Mouse (Mus musculus): ENCODE measurements around the gene Cox4i2. TPM values are rescaled to one million over a fixed set of nuclear protein-coding genes. Genes with fewer than 3 reads are reported as not detected.

Cox4i2 gene
- 2.8 and 3.7 TPM in 2 replicates for polyA plus RNA-seq (2014; fragmentation: Nextera tagmentation; extraction: Ambion mirVana)

- Histone ChIP-seq H3K27me3 (ENCODE audit: control insufficient read depth, insufficient read depth, low read length) (no peaks in the 10 kb centered on the region; the same call in none of the 2 replicates), H3K36me3 (ENCODE audit: control insufficient read depth, insufficient read depth, low read length) (no peaks in the 10 kb centered on the region), H3K4me3 (ENCODE audit: low read depth, low read length) (peak within 1 kb of the TSS; percentile 11; the same call in 1 of the 2 replicates), H3K9me3 (ENCODE audit: control insufficient read depth, low read length) (no peaks in the 10 kb centered on the region), H3K27ac (ENCODE audit: low read depth, low read length) (no peak within 1 kb of the TSS), H3K4me2 (peak within 1 kb of the TSS; percentile 29), H3K4me1 (ENCODE audit: control insufficient read depth, insufficient read depth, low read length) (peaks cover 6% of the 10 kb centered on the region; the same call in 1 of the 2 replicates), H3K9ac (ENCODE audit: low read length) (peak within 1 kb of the TSS; percentile 35)
- DNase-seq (ENCODE audit: low spot score, missing footprints), result no peak
- ATAC-seq (ENCODE audit: low FRiP score), result peak; percentile 30; the same call in 1 of the 2 replicates
- WGBS, result 4% methylated on average over 30 of the region's 30 CpGs
Observed at GRCm38 (mm10) chr2:152753944-152754711, at the start of gene Cox4i2. Gene Cox4i2, plus strand, starts transcription at chr2:152754173.

DNA sequence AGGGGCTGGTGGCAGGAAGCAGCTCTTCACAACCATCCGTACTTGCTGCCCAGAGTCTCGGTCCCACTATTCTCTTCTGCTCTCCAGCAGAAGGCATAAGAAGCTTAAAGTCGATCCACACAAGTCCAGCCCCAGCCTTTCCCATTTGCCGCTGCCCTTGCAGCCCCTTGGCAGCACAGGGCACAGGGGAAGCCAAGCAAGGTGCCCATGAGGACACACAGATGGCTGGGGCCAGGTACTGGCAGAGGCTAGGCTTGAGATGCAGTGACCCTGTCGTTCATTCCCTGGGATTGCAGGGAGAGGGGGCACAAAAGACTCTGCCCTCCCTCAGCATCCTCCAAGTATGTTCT, 49.7 kb upstream of the Cox4i2 start:
- Histone ChIP-seq H3K27ac (ENCODE audit: low read depth, low read length) (no peak overlapping the region), H3K4me2 (no peak overlapping the region), H3K9ac (ENCODE audit: low read length) (no peak overlapping the region), H3K4me3 (ENCODE audit: low read depth, low read length) (no peak overlapping the region), H3K9me3 (ENCODE audit: control insufficient read depth, low read length) (no peaks in the 10 kb centered on the region), H3K27me3 (ENCODE audit: control insufficient read depth, insufficient read depth, low read length) (no peaks in the 10 kb centered on the region), H3K36me3 (ENCODE audit: control insufficient read depth, insufficient read depth, low read length) (peaks cover 35% of the 10 kb centered on the region), H3K4me1 (ENCODE audit: control insufficient read depth, insufficient read depth, low read length) (peaks cover 12% of the 10 kb centered on the region)
- no peak for ATAC-seq (ENCODE audit: low FRiP score)
- 85% methylated on average over 5 of the region's 5 CpGs for WGBS
- no peak for DNase-seq (ENCODE audit: low spot score, missing footprints)

- Histone ChIP-seq H3K27ac (ENCODE audit: low read depth, low read length) (no peak overlapping the region), H3K9me3 (ENCODE audit: control insufficient read depth, low read length) (no peaks in the 10 kb centered on the region), H3K4me3 (ENCODE audit: low read depth, low read length) (no peak overlapping the region), H3K27me3 (ENCODE audit: control insufficient read depth, insufficient read depth, low read length) (no peaks in the 10 kb centered on the region), H3K9ac (ENCODE audit: low read length) (no peak overlapping the region), H3K4me1 (ENCODE audit: control insufficient read depth, insufficient read depth, low read length) (peaks cover 12% of the 10 kb centered on the region), H3K36me3 (ENCODE audit: control insufficient read depth, insufficient read depth, low read length) (peaks cover 34% of the 10 kb centered on the region), H3K4me2 (no peak overlapping the region)
- ATAC-seq (ENCODE audit: low FRiP score), result no peak
- no peak for DNase-seq (ENCODE audit: low spot score, missing footprints)
- WGBS, result 90% methylated on average over 14 of the region's 14 CpGs
Observed at GRCm38 (mm10) chr2:152704811-152705370, 49.1 kb upstream of the Cox4i2 start.

DNA sequence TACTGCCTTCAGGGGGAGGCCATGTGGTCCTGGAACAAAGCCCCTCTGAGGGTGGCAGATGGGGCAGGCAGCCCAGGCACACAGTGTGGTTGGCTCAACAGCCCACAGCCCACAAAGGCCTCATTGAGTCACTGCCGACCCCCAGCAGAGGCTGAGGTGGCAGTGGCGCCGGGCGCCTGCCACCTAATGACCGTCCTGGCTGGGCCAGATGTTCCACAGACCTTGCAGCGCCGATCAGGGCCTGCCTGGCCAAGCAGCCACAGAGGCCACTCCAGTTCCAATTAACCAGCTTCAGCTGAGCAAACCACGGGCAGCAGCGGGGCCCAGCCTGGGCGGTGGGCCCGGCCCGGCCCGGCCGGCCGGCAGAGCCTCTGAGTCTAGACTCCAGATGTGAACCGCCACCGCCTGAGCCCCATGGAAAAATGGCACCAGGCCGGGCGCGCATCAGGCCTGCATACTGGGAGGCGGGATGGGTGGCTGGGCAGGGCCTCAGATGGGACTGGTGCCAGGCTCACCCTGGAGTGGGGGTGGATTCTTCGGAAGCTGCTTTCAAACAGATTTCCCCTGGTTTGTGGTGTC, 47.9 kb upstream of the Cox4i2 start:
- peaks cover 12% of the 10 kb centered on the region for H3K4me1 ChIP-seq (ENCODE audit: control insufficient read depth, insufficient read depth, low read length)
- peaks cover 22% of the 10 kb centered on the region for H3K36me3 ChIP-seq (ENCODE audit: control insufficient read depth, insufficient read depth, low read length)
- H3K4me3 ChIP-seq (ENCODE audit: low read depth, low read length), result no peak overlapping the region
- no peaks in the 10 kb centered on the region for H3K9me3 ChIP-seq (ENCODE audit: control insufficient read depth, low read length)
- DNase-seq (ENCODE audit: low spot score, missing footprints), result no peak
- no peaks in the 10 kb centered on the region for H3K27me3 ChIP-seq (ENCODE audit: control insufficient read depth, insufficient read depth, low read length)
- H3K9ac ChIP-seq (ENCODE audit: low read length), result peak overlapping the region; percentile 24; the same call in 1 of the 2 replicates
- WGBS, result 80% methylated on average over 22 of the region's 22 CpGs
- H3K4me2 ChIP-seq, result no peak overlapping the region
- ATAC-seq (ENCODE audit: low FRiP score), result 0 out of 2 replicates have a peak, but pooled peaks have one; percentile 19
- 0 out of 2 replicates have a peak overlapping the region, but pooled peaks have one; percentile 25 for H3K27ac ChIP-seq (ENCODE audit: low read depth, low read length)

- Histone ChIP-seq H3K27ac (ENCODE audit: low read depth, low read length) (peak overlapping the region; percentile 65), H3K27me3 (ENCODE audit: control insufficient read depth, insufficient read depth, low read length) (no peaks in the 10 kb centered on the region), H3K4me1 (ENCODE audit: control insufficient read depth, insufficient read depth, low read length) (peaks cover 12% of the 10 kb centered on the region), H3K9me3 (ENCODE audit: control insufficient read depth, low read length) (no peaks in the 10 kb centered on the region), H3K4me2 (peak overlapping the region; percentile 67), H3K9ac (ENCODE audit: low read length) (peak overlapping the region; percentile 76), H3K4me3 (ENCODE audit: low read depth, low read length) (peak overlapping the region; percentile 43), H3K36me3 (ENCODE audit: control insufficient read depth, insufficient read depth, low read length) (peaks cover 14% of the 10 kb centered on the region)
- 37% methylated on average over 7 of the region's 7 CpGs for WGBS
- peak; percentile 89 for DNase-seq (ENCODE audit: low spot score, missing footprints)
- no peak; the same call in 1 of the 2 replicates for ATAC-seq (ENCODE audit: low FRiP score)
Observed at GRCm38 (mm10) chr2:152707186-152707585, 46.8 kb upstream of the Cox4i2 start.

DNA sequence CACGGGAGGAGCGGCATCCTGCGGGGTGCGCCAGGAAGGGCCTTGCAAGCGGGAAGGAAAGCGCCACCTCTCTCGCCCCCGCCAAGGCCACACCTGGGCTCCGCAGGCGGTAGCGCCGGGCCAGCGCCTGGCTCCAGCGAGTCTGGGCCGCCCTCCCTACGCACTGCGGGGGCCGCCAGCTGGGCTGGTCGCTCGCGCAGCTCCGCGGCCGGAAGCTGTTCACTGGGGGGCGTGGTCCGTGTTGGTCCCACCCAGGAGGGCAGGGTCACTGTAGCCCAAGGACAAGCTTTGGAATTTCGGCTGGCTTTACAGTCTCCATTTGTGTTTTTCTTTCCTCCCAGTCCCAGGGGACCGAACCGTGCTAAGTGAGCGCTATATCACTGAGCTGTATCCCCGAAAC, 46.3 kb upstream of the Cox4i2 start:
- Histone ChIP-seq H3K4me1 (ENCODE audit: control insufficient read depth, insufficient read depth, low read length) (peaks cover 12% of the 10 kb centered on the region), H3K4me2 (peak overlapping the region; percentile 67), H3K27ac (ENCODE audit: low read depth, low read length) (peak overlapping the region; percentile 65), H3K4me3 (ENCODE audit: low read depth, low read length) (peak overlapping the region; percentile 43), H3K27me3 (ENCODE audit: control insufficient read depth, insufficient read depth, low read length) (no peaks in the 10 kb centered on the region), H3K9me3 (ENCODE audit: control insufficient read depth, low read length) (no peaks in the 10 kb centered on the region), H3K9ac (ENCODE audit: low read length) (peak overlapping the region; percentile 76), H3K36me3 (ENCODE audit: control insufficient read depth, insufficient read depth, low read length) (peaks cover 11% of the 10 kb centered on the region)
- DNase-seq (ENCODE audit: low spot score, missing footprints), result peak; percentile 96
- ATAC-seq (ENCODE audit: low FRiP score), result peak; percentile 94
- WGBS, result 11% methylated on average over 30 of the region's 31 CpGs

DNA sequence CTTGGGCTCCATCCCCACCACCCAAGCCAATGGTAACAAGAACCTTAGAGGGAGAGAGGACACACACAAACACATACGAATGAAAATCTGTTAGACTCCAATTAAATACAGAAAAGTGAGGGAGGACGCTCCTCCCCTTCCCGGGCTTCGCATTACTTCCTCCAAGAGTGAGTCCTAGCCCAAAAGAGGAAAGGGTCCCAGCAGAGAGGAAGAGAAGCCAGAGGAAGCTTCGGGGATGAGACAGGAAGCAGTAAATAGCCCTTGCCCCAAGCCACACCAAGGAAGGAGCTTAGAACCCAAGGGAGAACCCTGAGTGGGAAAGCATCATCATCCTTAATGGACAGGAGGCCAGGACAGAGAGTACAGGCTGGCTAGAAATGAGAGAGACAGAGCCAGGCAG, 44.9 kb upstream of the Cox4i2 start:
- ATAC-seq (ENCODE audit: low FRiP score), result no peak

DNA sequence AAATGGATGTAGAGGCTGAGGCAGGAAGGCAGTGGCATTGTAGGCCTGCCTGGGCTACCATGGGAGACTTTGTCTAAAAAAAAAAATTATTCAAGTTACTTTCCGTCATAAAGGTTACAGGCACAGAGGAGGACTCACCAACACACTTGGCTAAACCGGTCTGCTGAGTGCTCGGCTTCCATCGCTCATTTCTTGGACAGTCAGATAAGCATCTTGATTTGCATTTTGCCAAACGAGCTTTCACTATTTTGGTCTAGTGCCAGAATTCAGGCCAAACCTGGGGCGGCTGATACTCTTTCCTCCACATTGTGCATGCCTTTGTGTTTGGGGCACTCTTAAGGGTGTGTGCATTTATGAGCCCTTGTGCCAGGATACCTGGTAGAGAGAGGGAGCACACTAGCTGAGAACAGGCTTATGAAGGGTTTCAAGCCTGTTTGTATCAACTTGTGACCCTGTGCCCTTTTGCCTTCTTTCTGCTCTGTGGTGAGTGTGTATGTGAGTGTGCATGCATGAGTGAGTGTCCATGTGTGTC, 37.7 kb upstream of the Cox4i2 start:
- H3K27me3 ChIP-seq (ENCODE audit: control insufficient read depth, insufficient read depth, low read length), result no peaks in the 10 kb centered on the region
- H3K4me2 ChIP-seq, result no peak overlapping the region
- no peak overlapping the region for H3K4me3 ChIP-seq (ENCODE audit: low read depth, low read length)
- no peaks in the 10 kb centered on the region for H3K36me3 ChIP-seq (ENCODE audit: control insufficient read depth, insufficient read depth, low read length)
- no peaks in the 10 kb centered on the region for H3K9me3 ChIP-seq (ENCODE audit: control insufficient read depth, low read length)
- DNase-seq (ENCODE audit: low spot score, missing footprints), result no peak
- H3K9ac ChIP-seq (ENCODE audit: low read length), result no peak overlapping the region
- no peak overlapping the region for H3K27ac ChIP-seq (ENCODE audit: low read depth, low read length)
- no peak for ATAC-seq (ENCODE audit: low FRiP score)
- 89% methylated on average over 6 of the region's 6 CpGs for WGBS
- H3K4me1 ChIP-seq (ENCODE audit: control insufficient read depth, insufficient read depth, low read length), result peaks cover 13% of the 10 kb centered on the region

More for the DNA sequence above, 44.9 kb upstream of the Cox4i2 start:
- 89% methylated on average over 5 of the region's 5 CpGs for WGBS
- H3K9me3 ChIP-seq (ENCODE audit: control insufficient read depth, low read length), result no peaks in the 10 kb centered on the region
- H3K27ac ChIP-seq (ENCODE audit: low read depth, low read length), result no peak overlapping the region
- no peak overlapping the region for H3K4me2 ChIP-seq
- no peak overlapping the region for H3K9ac ChIP-seq (ENCODE audit: low read length)
- H3K4me1 ChIP-seq (ENCODE audit: control insufficient read depth, insufficient read depth, low read length), result peaks cover 12% of the 10 kb centered on the region
- H3K4me3 ChIP-seq (ENCODE audit: low read depth, low read length), result no peak overlapping the region
- no peaks in the 10 kb centered on the region for H3K27me3 ChIP-seq (ENCODE audit: control insufficient read depth, insufficient read depth, low read length)
- H3K36me3 ChIP-seq (ENCODE audit: control insufficient read depth, insufficient read depth, low read length), result peaks cover 9% of the 10 kb centered on the region
- no peak for DNase-seq (ENCODE audit: low spot score, missing footprints)

DNA sequence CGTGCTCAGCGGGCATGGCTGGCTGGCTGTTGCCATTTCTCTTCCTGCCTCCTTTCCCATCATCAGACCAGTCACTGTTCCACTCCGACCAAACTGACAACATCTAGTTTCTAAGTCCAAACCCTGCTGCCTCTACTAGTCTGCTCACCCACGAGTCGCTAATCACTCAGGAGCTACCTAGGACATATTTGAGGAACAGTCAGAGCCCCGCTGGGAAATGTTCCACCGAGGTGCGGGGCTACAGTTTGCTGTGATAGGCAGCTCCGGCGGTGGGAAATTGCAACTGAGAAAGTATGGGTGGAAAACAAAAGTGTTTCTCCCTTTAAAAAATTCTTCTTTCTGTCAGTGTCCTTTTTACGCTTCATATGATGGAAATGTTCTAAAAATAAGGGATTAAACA, 36.3 kb upstream of the Cox4i2 start:
- peak; percentile 87 for DNase-seq (ENCODE audit: low spot score, missing footprints)
- no peak overlapping the region for H3K9ac ChIP-seq (ENCODE audit: low read length)
- no peaks in the 10 kb centered on the region for H3K36me3 ChIP-seq (ENCODE audit: control insufficient read depth, insufficient read depth, low read length)
- WGBS, result 53% methylated on average over 11 of the region's 11 CpGs
- no peak overlapping the region for H3K4me3 ChIP-seq (ENCODE audit: low read depth, low read length)
- peak overlapping the region; percentile 60 for H3K27ac ChIP-seq (ENCODE audit: low read depth, low read length)
- no peak overlapping the region for H3K4me2 ChIP-seq
- peak; percentile 54 for ATAC-seq (ENCODE audit: low FRiP score)
- no peaks in the 10 kb centered on the region for H3K9me3 ChIP-seq (ENCODE audit: control insufficient read depth, low read length)
- H3K27me3 ChIP-seq (ENCODE audit: control insufficient read depth, insufficient read depth, low read length), result no peaks in the 10 kb centered on the region
- peaks cover 13% of the 10 kb centered on the region for H3K4me1 ChIP-seq (ENCODE audit: control insufficient read depth, insufficient read depth, low read length)
